Mouse (Mus musculus) small intestine, adult 10 weeks (tissue): ENCODE results near the gene Hspa2. TPM values are rescaled to one million over a fixed set of nuclear protein-coding genes. Genes with fewer than 3 reads are reported as not detected.

Source experiments
- polyA plus RNA-seq: library from polyadenylated mRNA; stranded (reverse); fragments of 350-450 nt; fragmentation: Illumina TruSeq; extraction: RNeasy Lipid Tissue Mini Kit (QIAGEN cat#74804); gene quantifications from one replicate; pipeline ENCODE4 v1.2.3, GENCODE M21; 2014; ENCODE audit warnings: low replicate concordance

Hspa2 gene
- polyA plus RNA-seq: 2.5 TPM

DNA sequence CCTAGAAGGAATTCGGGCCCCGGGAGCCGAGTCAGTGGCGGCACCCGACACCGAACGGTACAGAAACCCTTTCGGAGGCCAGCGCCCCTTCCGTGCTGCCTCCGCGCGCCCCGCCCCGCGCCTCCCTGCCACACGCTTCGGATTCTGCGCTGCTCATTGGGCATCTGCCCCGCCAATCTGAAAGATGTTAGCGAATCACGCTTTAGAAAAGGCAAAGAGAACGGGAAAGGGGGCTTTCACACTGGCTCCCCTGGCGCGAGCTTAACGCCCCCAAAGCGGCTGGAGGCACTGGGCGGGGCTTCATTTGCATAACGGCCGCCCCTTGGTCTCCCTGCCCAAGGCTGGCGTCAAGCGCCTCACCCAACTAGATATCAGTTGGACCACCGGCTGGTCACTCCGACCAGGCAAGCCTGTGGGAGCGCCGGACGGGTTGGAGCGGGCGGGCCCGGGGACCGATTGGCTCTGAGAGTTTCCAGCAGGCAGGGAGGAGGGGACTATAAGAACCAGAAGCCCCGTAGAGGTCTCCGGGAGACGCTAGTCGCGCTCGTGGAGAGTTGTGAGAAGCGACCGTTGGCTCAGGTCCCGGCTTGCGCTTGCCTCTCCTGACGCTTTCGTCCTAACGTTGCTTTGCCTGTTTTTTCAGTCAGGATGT lies at the start of gene Hspa2:
TSS of gene Hspa2 (plus strand) at position 291 of the 652 bp plus-strand sequence.

DNA sequence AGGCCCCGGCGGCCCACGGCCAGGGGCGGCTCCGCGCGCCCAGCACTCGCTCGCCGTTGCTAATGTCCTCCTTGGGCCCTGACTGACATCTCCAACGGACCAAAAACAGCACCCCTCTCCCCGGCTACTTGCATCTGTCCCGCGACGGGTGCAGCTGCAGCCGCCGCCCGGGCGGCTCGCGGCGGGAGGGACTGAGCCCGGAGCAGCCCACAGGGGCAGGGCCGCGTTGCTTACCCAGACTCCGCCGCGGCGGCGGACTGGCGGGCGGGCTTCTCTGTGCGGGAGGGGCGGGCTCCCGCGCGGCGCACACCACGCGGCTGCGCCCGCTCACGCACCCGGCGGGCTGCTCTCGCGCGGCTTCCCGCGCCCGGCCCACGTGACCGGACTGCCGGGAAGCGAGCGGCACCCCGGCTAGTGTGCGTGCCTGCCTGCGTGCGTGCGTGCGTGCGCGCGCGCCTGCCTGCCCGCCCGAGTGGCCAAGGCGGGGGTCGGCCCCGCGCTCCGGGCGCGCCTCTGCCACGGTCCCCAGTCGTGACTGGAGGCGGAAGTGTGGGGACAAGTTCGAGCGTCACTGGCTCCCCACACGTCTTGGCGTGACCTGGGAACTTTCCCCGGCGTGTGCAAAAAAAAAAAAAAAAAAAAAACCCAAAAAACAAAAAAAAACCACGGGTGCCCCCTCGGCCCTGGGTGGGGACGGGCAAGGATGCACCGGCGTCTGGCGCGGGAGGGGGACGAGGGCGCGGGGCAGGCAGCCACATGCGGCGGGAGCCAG lies 34.6 kb upstream of the Hspa2 start, which contains the start of gene Zbtb25:
TSS of gene Zbtb25 (minus strand) at position 397 of the 772 bp plus-strand sequence.

DNA sequence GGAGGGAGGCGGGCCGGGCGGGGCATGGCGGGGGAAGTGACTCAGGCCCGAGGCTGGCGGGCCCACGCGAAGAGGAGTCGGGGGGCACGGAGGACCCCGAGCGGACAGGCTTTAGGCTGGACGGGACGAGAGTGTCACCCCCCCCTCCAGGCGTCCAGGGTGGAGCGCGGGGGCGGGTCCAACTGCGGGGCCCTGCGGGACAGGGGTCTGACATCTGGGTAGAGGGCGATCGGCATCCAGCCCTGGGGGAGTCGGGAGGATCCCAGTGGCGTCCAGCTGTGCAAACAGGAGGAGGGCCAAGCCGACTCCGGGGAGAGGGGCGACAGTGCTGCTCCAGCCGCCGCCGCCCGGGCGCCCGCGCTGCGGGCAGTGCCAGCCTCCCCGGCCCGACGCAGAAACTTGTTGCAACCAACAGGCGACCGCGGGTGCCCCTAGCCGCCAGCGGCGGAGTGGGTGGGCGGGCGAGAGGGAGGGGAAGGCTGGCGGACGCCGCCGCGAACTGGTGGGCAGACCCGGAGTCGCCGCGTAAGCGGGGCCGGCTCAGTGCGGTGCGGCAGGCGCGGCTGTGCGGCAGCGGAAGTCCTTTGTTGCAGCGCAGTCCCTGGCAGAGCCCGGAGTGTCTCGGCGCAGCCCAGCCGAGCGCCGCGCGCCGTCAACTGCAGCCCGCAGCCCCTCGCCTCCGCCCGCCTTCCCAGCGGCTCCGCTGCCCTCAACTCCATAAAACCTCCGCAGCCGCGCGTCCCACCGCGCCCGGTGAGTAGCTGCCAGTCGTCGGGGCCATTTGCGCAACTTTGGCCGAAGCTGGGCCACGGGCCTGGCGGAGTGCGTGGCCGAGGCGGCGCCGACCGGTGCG lies 33.8 kb upstream of the Hspa2 start, which contains the start of gene Zbtb1:
TSS of gene Zbtb1 (plus strand) at position 289 of the 853 bp plus-strand sequence.

DNA sequence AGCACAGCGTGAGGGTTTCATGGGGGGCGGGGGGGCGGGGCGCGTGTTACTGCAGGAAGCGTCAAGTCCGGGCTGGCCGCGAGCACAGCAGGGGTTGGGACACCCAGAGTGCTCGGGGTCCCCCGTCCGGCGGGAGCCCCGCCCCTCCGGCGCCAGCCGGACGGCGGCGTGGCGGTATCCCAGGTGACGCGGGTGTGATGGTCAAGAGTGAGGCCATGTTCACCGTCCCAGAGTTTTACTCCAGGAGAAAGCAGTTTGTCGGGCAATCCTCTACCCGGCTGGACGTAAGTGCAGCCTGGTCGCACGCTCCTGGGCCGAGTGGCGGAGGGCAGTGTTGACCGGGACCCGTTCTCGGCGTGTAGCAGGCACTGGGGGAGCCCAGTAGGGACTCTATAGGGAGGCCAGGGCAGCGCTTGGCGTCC lies 13.5 kb downstream of the Hspa2 start, which contains the start of gene Ppp1r36:
TSS of gene Ppp1r36 (plus strand) at position 106 of the 422 bp plus-strand sequence.

Other genes with a start within 250 kb of the Hspa2 start
- not detected for gene Esr2, start 226.9 kb upstream of the Hspa2 start, polyA plus RNA-seq
- gene Tex21, start 157.4 kb upstream of the Hspa2 start, polyA plus RNA-seq: not detected
- 10.5 TPM for gene Mthfd1, start 148.9 kb upstream of the Hspa2 start, polyA plus RNA-seq
- gene Akap5, start 79.3 kb upstream of the Hspa2 start, polyA plus RNA-seq: 0.26 TPM
- gene Zbtb25, start 34.6 kb upstream of the Hspa2 start, polyA plus RNA-seq: 10.2 TPM
- 8.2 TPM for gene Zbtb1, start 33.9 kb upstream of the Hspa2 start, polyA plus RNA-seq
- gene Ppp1r36, start 13.4 kb downstream of the Hspa2 start, polyA plus RNA-seq: not detected
- 2.3 TPM for gene Plekhg3, start 126.7 kb downstream of the Hspa2 start, polyA plus RNA-seq